Mouse (Mus musculus) spleen, adult 10 weeks (tissue): ENCODE results near the gene Adgre1. TPM values are rescaled to one million over a fixed set of nuclear protein-coding genes. Genes with fewer than 3 reads are reported as not detected.

ENCODE experiments used
- polyA plus RNA-seq: library from polyadenylated mRNA; stranded (reverse); fragments of 350-450 nt; fragmentation: Illumina TruSeq; extraction: RNeasy Lipid Tissue Mini Kit (QIAGEN cat#74804); gene quantifications from one replicate; pipeline ENCODE4 v1.2.3, GENCODE M21; 2015; ENCODE audit warnings: low replicate concordance; ENCODE audit not compliant: insufficient read depth

Adgre1 gene
- polyA plus RNA-seq: 87.2 TPM

DNA sequence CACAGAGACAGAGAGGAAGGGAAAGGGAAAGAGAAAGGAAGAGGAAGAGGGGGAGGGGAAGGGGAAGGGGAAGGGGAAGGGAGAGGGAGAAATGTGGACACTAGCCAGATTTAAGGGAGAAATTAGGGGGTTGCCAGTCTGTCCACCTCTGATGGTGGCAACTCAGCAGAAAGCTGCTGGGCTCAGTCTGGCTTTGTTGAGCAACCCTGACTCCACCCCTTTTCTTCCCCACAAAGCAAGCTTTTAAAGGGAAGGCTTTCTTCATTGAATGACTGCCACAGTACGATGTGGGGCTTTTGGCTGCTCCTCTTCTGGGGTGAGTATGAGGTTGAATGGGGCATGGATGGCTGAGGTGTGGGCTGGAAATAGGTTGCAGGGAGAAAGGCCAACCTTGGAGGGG, at the start of gene Adgre1:
TSS of gene Adgre1 (plus strand) at position 251 of the 400 bp plus-strand sequence.

Other genes with a start within 250 kb of the Adgre1 start
- gene Cd70, start 208.9 kb upstream of the Adgre1 start, polyA plus RNA-seq: not detected
- gene Tnfsf14, start 164.5 kb upstream of the Adgre1 start, polyA plus RNA-seq: 6.5 TPM
- 530 TPM for gene C3, start 130.6 kb upstream of the Adgre1 start, polyA plus RNA-seq
- gene Gpr108, start 110.2 kb upstream of the Adgre1 start, polyA plus RNA-seq: 32.8 TPM
- gene Trip10, start 109.2 kb upstream of the Adgre1 start, polyA plus RNA-seq: 18.0 TPM
- gene Vav1, start 79.6 kb upstream of the Adgre1 start, polyA plus RNA-seq: 106 TPM
- not detected for gene Vmn2r120, start 186.8 kb downstream of the Adgre1 start, polyA plus RNA-seq